Comparison of ENCODE assay signal across 8 mouse cellular contexts in the genomic region with DNA sequence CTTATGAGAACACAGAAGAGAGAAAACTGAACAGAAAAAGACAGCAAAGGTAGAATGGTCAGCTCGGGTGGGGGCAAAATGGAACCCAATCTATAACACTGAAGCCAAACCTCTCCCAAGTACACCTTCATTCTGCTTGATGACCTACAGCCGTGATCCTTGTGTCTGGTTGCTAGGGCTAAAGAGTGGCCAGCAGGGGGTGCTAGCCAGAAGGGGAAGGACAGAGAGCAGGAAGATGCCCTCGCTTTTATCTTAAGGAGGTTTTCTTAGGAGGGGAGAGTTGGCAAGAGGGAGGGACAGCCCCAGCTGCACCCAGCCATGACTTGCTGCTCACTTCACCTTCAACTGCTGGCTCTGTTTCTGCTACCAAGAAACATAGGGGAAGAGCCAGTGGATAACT. TPM values are rescaled to one million over a fixed set of nuclear protein-coding genes. Genes with fewer than 3 reads are reported as not detected.
DNase-seq lines count a peak whose midpoint lies in the region; ATAC-seq and TF ChIP-seq lines count a peak whose summit lies in the region.

No protein-coding gene starts in this region.

- H3K27ac ChIP-seq in embryonic facial prominence, embryonic 11.5 days (replicated peaks; ENCODE audit: low read depth, low read length): no peak overlapping the region
- no peak overlapping the region for H3K27ac ChIP-seq in intestine, postnatal 0 days (ENCODE audit: low read depth, low read length)
- H3K27ac ChIP-seq in lung, embryonic 16.5 days (ENCODE audit: low read length): no peak overlapping the region
- H3K27ac ChIP-seq in small intestine, adult 2 months (ENCODE audit: insufficient read depth, low read depth, low read length): no peak overlapping the region

- TF ChIP-seq POLR2A in small intestine, adult 2 months (IDR thresholded peaks at IDR 0.05; ENCODE audit: low read depth, low read length): no peak

- 39% methylated on average over 3 of the region's 3 CpGs for WGBS in embryonic facial prominence, embryonic 11.5 days
- 38% methylated on average over 3 of the region's 3 CpGs for WGBS in intestine, postnatal 0 days
- 32% methylated on average over 3 of the region's 3 CpGs for WGBS in lung, embryonic 16.5 days
- 21% methylated on average over 3 of the region's 3 CpGs for WGBS in small intestine, adult 2 months

- H3K27me3 ChIP-seq in embryonic facial prominence, embryonic 11.5 days (ENCODE audit: control insufficient read depth, insufficient read depth, low read length): no peaks in the 10 kb centered on the region
- no peaks in the 10 kb centered on the region for H3K27me3 ChIP-seq in intestine, postnatal 0 days (replicated peaks; ENCODE audit: control insufficient read depth, insufficient read depth, low read length)
- no peaks in the 10 kb centered on the region for H3K27me3 ChIP-seq in lung, embryonic 16.5 days (ENCODE audit: control insufficient read depth, insufficient read depth, low read depth, low read length)
- H3K27me3 ChIP-seq in small intestine, adult 2 months (ENCODE audit: control insufficient read depth, insufficient read depth, low read length): no peaks in the 10 kb centered on the region

- peak; percentile 29 for DNase-seq in cerebellum, adult 11 months
- peak; percentile 80 for DNase-seq in 416B (ENCODE audit: low read depth)
- peak; percentile 86 for DNase-seq in adrenal gland, postnatal 10 days
- peak; percentile 66 for DNase-seq in embryonic facial prominence, embryonic 11.5 days (ENCODE audit: low spot score)

- no peak overlapping the region for H3K4me2 ChIP-seq in embryonic facial prominence, embryonic 11.5 days (ENCODE audit: low read depth, low read length)
- H3K4me2 ChIP-seq in intestine, postnatal 0 days (replicated peaks; ENCODE audit: low read depth): no peak overlapping the region
- no peak overlapping the region for H3K4me2 ChIP-seq in lung, embryonic 16.5 days (ENCODE audit: low read depth, low read length)

- peak; percentile 91 for TF ChIP-seq CTCF in intestine, postnatal 0 days (IDR thresholded peaks at IDR 0.05; ENCODE audit: low read depth)
- peak; percentile 91; the same call in 1 of the 2 replicates for TF ChIP-seq CTCF in small intestine, adult 2 months (IDR thresholded peaks at IDR 0.05; ENCODE audit: extremely low read depth, insufficient read length, insufficient replicate concordance, low read depth, low read length)

- no peaks in the 10 kb centered on the region; the same call in 1 of the 2 replicates for H3K36me3 ChIP-seq in embryonic facial prominence, embryonic 11.5 days (replicated peaks; ENCODE audit: control insufficient read depth, insufficient read depth, low read depth, low read length)
- peaks cover 86% of the 10 kb centered on the region for H3K36me3 ChIP-seq in intestine, postnatal 0 days (ENCODE audit: control insufficient read depth, insufficient read depth)
- H3K36me3 ChIP-seq in lung, embryonic 16.5 days (ENCODE audit: control insufficient read depth, insufficient read depth, low read length): peaks cover 23% of the 10 kb centered on the region
- H3K36me3 ChIP-seq in small intestine, adult 2 months (ENCODE audit: control insufficient read depth, insufficient read depth, low read length): peaks cover 53% of the 10 kb centered on the region

- H3K9me3 ChIP-seq in embryonic facial prominence, embryonic 11.5 days (replicated peaks; ENCODE audit: control insufficient read depth, low read length): no peaks in the 10 kb centered on the region
- H3K9me3 ChIP-seq in intestine, postnatal 0 days (ENCODE audit: control insufficient read depth): no peaks in the 10 kb centered on the region
- H3K9me3 ChIP-seq in lung, embryonic 16.5 days (ENCODE audit: control insufficient read depth, low read length): no peaks in the 10 kb centered on the region

- no peak overlapping the region for H3K9ac ChIP-seq in embryonic facial prominence, embryonic 11.5 days (replicated peaks; ENCODE audit: low read length)
- no peak overlapping the region for H3K9ac ChIP-seq in intestine, postnatal 0 days (ENCODE audit: low read depth, low read length)
- H3K9ac ChIP-seq in lung, embryonic 16.5 days (ENCODE audit: low read length): no peak overlapping the region

- H3K4me1 ChIP-seq in embryonic facial prominence, embryonic 11.5 days (ENCODE audit: control insufficient read depth, insufficient read depth, low read length): no peaks in the 10 kb centered on the region
- H3K4me1 ChIP-seq in intestine, postnatal 0 days (replicated peaks; ENCODE audit: control insufficient read depth, insufficient read depth, low read length): no peaks in the 10 kb centered on the region
- no peaks in the 10 kb centered on the region for H3K4me1 ChIP-seq in lung, embryonic 16.5 days (replicated peaks; ENCODE audit: control insufficient read depth, insufficient read depth, low read length)
- no peaks in the 10 kb centered on the region for H3K4me1 ChIP-seq in small intestine, adult 2 months (ENCODE audit: control insufficient read depth, insufficient read depth, insufficient read length, low read length)

- no peak for ATAC-seq in cerebellum, adult (ENCODE audit: insufficient number of reproducible peaks, low FRiP score, low TSS enrichment)
- ATAC-seq in embryonic facial prominence, embryonic 11.5 days (replicated peaks; ENCODE audit: insufficient number of reproducible peaks, low FRiP score, low TSS enrichment, low read depth): no peak
- ATAC-seq in intestine, postnatal 0 days: no peak
- peak; percentile 34; the same call in 1 of the 2 replicates for ATAC-seq in lung, embryonic 16.5 days (ENCODE audit: low read depth)

- no peak overlapping the region for H3K4me3 ChIP-seq in embryonic facial prominence, embryonic 11.5 days (ENCODE audit: low read depth, low read length)
- H3K4me3 ChIP-seq in intestine, postnatal 0 days (ENCODE audit: low read depth, low read length): no peak overlapping the region
- no peak overlapping the region for H3K4me3 ChIP-seq in lung, embryonic 16.5 days (ENCODE audit: low read length)
- no peak overlapping the region for H3K4me3 ChIP-seq in small intestine, adult 2 months (ENCODE audit: low read depth, low read length)

RNA-seq across cellular contexts. Expression of a gene that starts 15.9 kb away (rescaled TPM):
- total RNA-seq in adrenal gland, postnatal 10 days (2021): 10 to 100 TPM; 38.7 to 56.6 TPM
- polyA plus RNA-seq in embryonic facial prominence, embryonic 11.5 days (2014; fragmentation: Nextera tagmentation; extraction: Ambion mirVana): 55.9 and 56.7 TPM in 2 replicates
- polyA plus RNA-seq in intestine, postnatal 0 days (2015; fragmentation: Nextera tagmentation; extraction: Ambion mirVana): 19.3 and 21.1 TPM in 2 replicates
- 56.6 and 59.1 TPM in 2 replicates for polyA plus RNA-seq in lung, embryonic 16.5 days (2015; fragmentation: Nextera tagmentation; extraction: Ambion mirVana)
- 9.5 and 13.6 TPM in 2 replicates for polyA plus RNA-seq in small intestine, adult 2 months (2012; rRNA removed)

RNA-seq across cellular contexts. Expression of a gene that starts 35.0 kb away (rescaled TPM):
- total RNA-seq in adrenal gland, postnatal 10 days (2021): 100 to 1,000 TPM; 135 to 153 TPM
- 178 and 197 TPM in 2 replicates for polyA plus RNA-seq in embryonic facial prominence, embryonic 11.5 days (2014; fragmentation: Nextera tagmentation; extraction: Ambion mirVana)
- polyA plus RNA-seq in intestine, postnatal 0 days (2015; fragmentation: Nextera tagmentation; extraction: Ambion mirVana): 79.9 and 85.0 TPM in 2 replicates
- 225 and 227 TPM in 2 replicates for polyA plus RNA-seq in lung, embryonic 16.5 days (2015; fragmentation: Nextera tagmentation; extraction: Ambion mirVana)
- 18.8 and 35.8 TPM in 2 replicates for polyA plus RNA-seq in small intestine, adult 2 months (2012; rRNA removed)

RNA-seq across cellular contexts. Expression of a gene that starts 44.6 kb away (rescaled TPM):
- total RNA-seq in adrenal gland, postnatal 10 days (2021): 1 to 10 TPM; 1.1 to 1.5 TPM
- polyA plus RNA-seq in embryonic facial prominence, embryonic 11.5 days (2014; fragmentation: Nextera tagmentation; extraction: Ambion mirVana): 0.07 and 0.08 TPM in 2 replicates
- polyA plus RNA-seq in intestine, postnatal 0 days (2015; fragmentation: Nextera tagmentation; extraction: Ambion mirVana): 0.27 TPM in 2 replicates
- polyA plus RNA-seq in lung, embryonic 16.5 days (2015; fragmentation: Nextera tagmentation; extraction: Ambion mirVana): 0.45 and 0.48 TPM in 2 replicates
- polyA plus RNA-seq in small intestine, adult 2 months (2012; rRNA removed): 0.09 and 0.27 TPM in 2 replicates

Comparison
In these comparisons a context has a peak if more than half of its experiments do, and no peak if none do; other contexts are left out.
1. DNase-seq: peak in every context shown above with its lines; median percentile 86 in adrenal gland, postnatal 10 days; 80 in 416B; 66 in embryonic facial prominence, embryonic 11.5 days; 29 in cerebellum, adult 11 months.